Mouse (Mus musculus): ENCODE measurements around the gene Arvcf. TPM values are rescaled to one million over a fixed set of nuclear protein-coding genes. Genes with fewer than 3 reads are reported as not detected.

The Arvcf gene
- total and polyA plus RNA-seq, 3 experiments, result 9.1 to 14.5 TPM; not detected in 1

- H3K9ac ChIP-seq (ENCODE audit: control insufficient read depth, low read depth, low read length, poor library complexity, severe bottlenecking), result no peak overlapping the region
- DNase-seq (ENCODE audit: low read depth, low spot score), result no peak
- H3K79me2 ChIP-seq (ENCODE audit: control insufficient read depth, insufficient read depth, low read length, poor library complexity), result no peaks in the 10 kb centered on the region
- peaks cover 13 to 33% of the 10 kb centered on the region in 2 experiments for H3K4me1 ChIP-seq (ENCODE audit: control insufficient read depth in 1 of 2, insufficient read depth in 2 of 2, low read length in 2 of 2)
- TF ChIP-seq RAD21 (IDR thresholded peaks at IDR 0.05; ENCODE audit: low read depth, low read length), result no peak
- TF ChIP-seq RCOR1 (IDR thresholded peaks at IDR 0.05; ENCODE audit: low read depth, low read length), result no peak
- no peak for TF ChIP-seq NRF1 (IDR thresholded peaks at IDR 0.05; ENCODE audit: insufficient read depth, low read depth, low read length, poor library complexity, severe bottlenecking)
- no peak for TF ChIP-seq POLR2A (IDR thresholded peaks at IDR 0.05; ENCODE audit: control insufficient read depth in 1 of 2, insufficient read depth in 1 of 2, low read depth in 1 of 2, low read length in 2 of 2, poor library complexity in 1 of 2)
- no peak for TF ChIP-seq EP300 (IDR thresholded peaks at IDR 0.05; ENCODE audit: low read depth in 1 of 2, low read length in 2 of 2)
- no peak for TF ChIP-seq MEF2A (IDR thresholded peaks at IDR 0.05; ENCODE audit: extremely low read depth, insufficient replicate concordance, low read depth, low read length, poor library complexity, severe bottlenecking)
- TF ChIP-seq POLR2AphosphoS5 (IDR thresholded peaks at IDR 0.05; ENCODE audit: borderline replicate concordance, low read depth, low read length), result no peak
- TF ChIP-seq ZC3H11A (IDR thresholded peaks at IDR 0.05; ENCODE audit: low read depth, low read length), result no peak
- no peak for TF ChIP-seq MAX (IDR thresholded peaks at IDR 0.05; ENCODE audit: low read length)
- TF ChIP-seq JUND (IDR thresholded peaks at IDR 0.05; ENCODE audit: low read depth, low read length), result no peak
- no peak for TF ChIP-seq E2F4 (IDR thresholded peaks at IDR 0.05; ENCODE audit: borderline replicate concordance, low read depth, low read length)
- TF ChIP-seq MAFK (IDR thresholded peaks at IDR 0.05; ENCODE audit: borderline replicate concordance, low read depth, low read length), result no peak
- no peak for TF ChIP-seq NELFE (IDR thresholded peaks at IDR 0.05; ENCODE audit: low read depth, low read length)
- TF ChIP-seq ETS1 (IDR thresholded peaks at IDR 0.05; ENCODE audit: low read depth, low read length), result no peak
- TF ChIP-seq UBTF (IDR thresholded peaks at IDR 0.05; ENCODE audit: borderline replicate concordance, insufficient read depth, low read depth, low read length), result no peak
- no peak for TF ChIP-seq POLR2AphosphoS2 (IDR thresholded peaks at IDR 0.05; ENCODE audit: low read length)
- TF ChIP-seq MYC (IDR thresholded peaks at IDR 0.05; ENCODE audit: low read depth, low read length), result no peak
- peaks cover 0 to 25% of the 10 kb centered on the region in 2 experiments; a peak in 2 of 4 replicates for H3K36me3 ChIP-seq (ENCODE audit: control insufficient read depth in 1 of 2, insufficient read depth in 2 of 2, low read length in 2 of 2)
- H3K4me3 ChIP-seq (ENCODE audit: control insufficient read depth in 1 of 2, insufficient read depth in 1 of 2, low read depth in 2 of 2, low read length in 2 of 2), result no peak overlapping the region
- no peaks in the 10 kb centered on the region for H3K9me3 ChIP-seq (replicated peaks; ENCODE audit: insufficient read depth, low read length)
- no peaks in the 10 kb centered on the region for H3K27me3 ChIP-seq (ENCODE audit: control insufficient read depth in 1 of 2, insufficient read depth in 2 of 2, low read length in 2 of 2)
- no peak overlapping the region for H3K27ac ChIP-seq (ENCODE audit: control insufficient read depth, low read depth, low read length)
Observed at GRCm38 (mm10) chr16:18385411-18385810, 37.4 kb downstream of the Arvcf start.

DNA sequence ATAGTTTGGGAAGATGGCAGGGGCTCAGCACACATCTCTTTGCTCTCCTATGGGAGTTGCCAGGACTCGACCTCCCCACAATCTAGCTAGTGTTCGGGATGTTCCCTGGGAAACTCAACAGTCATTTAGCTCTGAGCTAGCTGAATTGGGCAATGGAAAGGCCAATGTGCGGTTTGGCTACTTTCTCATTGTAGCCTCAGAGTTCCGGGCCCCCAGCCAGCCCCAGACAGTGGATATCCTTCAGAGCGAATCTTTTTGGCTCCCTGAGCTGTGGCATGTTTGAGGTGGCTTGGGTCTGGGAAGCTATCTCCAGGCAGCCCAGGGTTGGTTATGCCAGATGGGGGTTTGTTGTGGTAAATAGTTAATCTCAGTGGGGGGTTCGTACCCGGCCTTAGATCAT is 38.5 kb downstream of the Arvcf start:
- TF ChIP-seq E2F4 (IDR thresholded peaks at IDR 0.05; ENCODE audit: borderline replicate concordance, low read depth, low read length) (no peak), GABPA (IDR thresholded peaks at IDR 0.05; ENCODE audit: low read depth, low read length) (no peak), EP300 (IDR thresholded peaks at IDR 0.05; ENCODE audit: low read depth in 1 of 2, low read length in 2 of 2) (no peak), BHLHE40 (IDR thresholded peaks at IDR 0.05; ENCODE audit: borderline replicate concordance, low read depth, low read length) (no peak), CHD2 (IDR thresholded peaks at IDR 0.05; ENCODE audit: low read length) (no peak), ETS1 (IDR thresholded peaks at IDR 0.05; ENCODE audit: low read depth, low read length) (no peak), USF2 (IDR thresholded peaks at IDR 0.05; ENCODE audit: borderline replicate concordance in 1 of 2, insufficient read depth in 1 of 2, low read depth in 1 of 2, low read length in 2 of 2) (no peak), TAL1 (IDR thresholded peaks at IDR 0.05; ENCODE audit: low read length) (no peak), SIN3A (IDR thresholded peaks at IDR 0.05; ENCODE audit: low read length) (no peak), USF1 (IDR thresholded peaks at IDR 0.05; ENCODE audit: low read depth, low read length) (no peak), ZNF384 (IDR thresholded peaks at IDR 0.05; ENCODE audit: low read depth, low read length) (no peak), CTCF (IDR thresholded peaks at IDR 0.05 in 2 of 3, conservative IDR thresholded peaks at IDR 0.05 in 1 of 3; ENCODE audit: control insufficient read depth in 1 of 3, insufficient read depth in 1 of 3, low read depth in 2 of 3, low read length in 3 of 3, poor library complexity in 1 of 3, severe bottlenecking in 1 of 3) (no peak), MAZ (IDR thresholded peaks at IDR 0.05; ENCODE audit: low read depth, low read length) (no peak), MAFK (IDR thresholded peaks at IDR 0.05; ENCODE audit: borderline replicate concordance, low read depth, low read length) (no peak), KAT2A (conservative IDR thresholded peaks at IDR 0.05; ENCODE audit: low read depth, low read length) (no peak), TCF12 (IDR thresholded peaks at IDR 0.05; ENCODE audit: low read depth, low read length) (no peak), MAX (IDR thresholded peaks at IDR 0.05; ENCODE audit: low read length) (no peak), ELF1 (IDR thresholded peaks at IDR 0.05; ENCODE audit: low read depth, low read length) (no peak), HCFC1 (IDR thresholded peaks at IDR 0.05; ENCODE audit: low read depth, low read length) (no peak)
- peak overlapping the region; percentile 86 for H3K27ac ChIP-seq (ENCODE audit: control insufficient read depth, low read depth, low read length)
- peaks cover 13 to 33% of the 10 kb centered on the region in 2 experiments for H3K4me1 ChIP-seq (ENCODE audit: control insufficient read depth in 1 of 2, insufficient read depth in 2 of 2, low read length in 2 of 2)

More for the DNA sequence above, 38.5 kb downstream of the Arvcf start:
- Histone ChIP-seq H3K9ac (ENCODE audit: control insufficient read depth, low read depth, low read length, poor library complexity, severe bottlenecking) (no peak overlapping the region), H3K4me3 (ENCODE audit: control insufficient read depth in 1 of 2, insufficient read depth in 1 of 2, low read depth in 2 of 2, low read length in 2 of 2) (no peak overlapping the region), H3K79me2 (ENCODE audit: control insufficient read depth, insufficient read depth, low read length, poor library complexity) (no peaks in the 10 kb centered on the region), H3K9me3 (replicated peaks; ENCODE audit: insufficient read depth, low read length) (no peaks in the 10 kb centered on the region), H3K36me3 (ENCODE audit: control insufficient read depth in 1 of 2, insufficient read depth in 2 of 2, low read length in 2 of 2) (peaks cover 0 to 25% of the 10 kb centered on the region in 2 experiments; a peak in 2 of 4 replicates), H3K27me3 (ENCODE audit: control insufficient read depth in 1 of 2, insufficient read depth in 2 of 2, low read length in 2 of 2) (no peaks in the 10 kb centered on the region)
- no peak for DNase-seq (ENCODE audit: low read depth, low spot score)

Measured in MEL (cell line).